Mouse (Mus musculus) hindlimb bud, embryonic 11.5 days (tissue): ENCODE results near the gene Pde8a.

Source experiments
- DNase-seq: peaks from one replicate; pipeline ENCODE4 v3.0.0-alpha.2; 2012; ENCODE audit warnings: low read depth, low spot score; ENCODE audit errors: extremely low spot score

The Pde8a gene

DNA sequence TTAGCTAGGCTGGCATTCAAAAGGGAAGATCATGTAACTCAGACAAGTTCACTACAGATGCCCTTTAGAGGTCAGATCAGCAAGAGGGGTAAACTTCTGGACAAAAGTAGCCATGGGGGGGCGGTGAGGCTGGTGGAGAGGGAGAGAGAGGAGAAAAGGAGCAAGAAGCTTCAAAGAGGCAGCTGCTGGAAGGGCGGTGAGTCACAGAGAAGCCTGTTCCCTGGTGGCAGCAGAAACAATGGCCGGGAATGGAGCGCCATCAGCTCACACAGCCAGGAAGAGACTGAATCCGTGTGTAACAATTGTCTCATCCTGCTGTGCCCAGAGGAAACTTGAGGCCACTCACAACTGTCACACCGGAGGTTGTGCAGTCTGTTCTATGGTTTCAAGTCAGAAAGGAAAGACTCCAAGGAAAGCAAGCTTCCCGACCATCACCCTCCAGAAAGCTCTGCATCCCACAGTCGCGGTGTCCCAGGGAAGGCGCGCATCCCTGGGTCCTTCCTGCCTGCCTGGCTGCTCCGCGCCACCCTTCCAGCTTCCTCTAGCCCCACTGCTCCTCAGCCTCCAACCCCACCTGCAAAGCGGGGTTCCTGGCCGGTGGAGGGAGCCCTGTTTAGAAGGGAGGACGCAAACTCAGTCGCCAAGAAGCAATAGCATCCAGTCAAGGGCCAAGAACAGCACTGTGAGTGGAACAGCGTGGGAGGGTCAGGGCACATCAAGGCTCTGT lies 122.5 kb downstream of the Pde8a start:
- no peak for DNase-seq

DNA sequence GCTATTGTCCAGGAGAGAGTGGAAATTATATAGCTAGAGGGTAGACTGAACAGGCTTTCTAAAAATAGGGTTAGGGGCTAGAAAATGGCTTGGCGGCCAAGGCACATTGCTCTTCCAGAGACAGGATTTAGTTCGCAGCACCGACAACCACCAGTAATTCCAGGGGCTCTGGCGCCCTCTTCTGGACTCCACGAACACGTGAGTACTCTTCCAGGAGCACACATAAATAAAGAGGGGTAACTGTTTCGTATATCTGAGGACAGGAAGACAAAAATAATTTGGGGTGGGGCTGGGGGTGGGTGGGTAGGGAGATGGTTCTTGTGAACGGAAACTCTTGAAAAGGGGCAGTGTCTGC lies 123.0 kb downstream of the Pde8a start:
- no peak for DNase-seq

GRCm38 (mm10) chr7:81337785-81338521 lies 124.6 kb downstream of the Pde8a start:
- DNase-seq = no peak

GRCm38 (mm10) chr7:81338522-81338873 lies 125.1 kb downstream of the Pde8a start:
- DNase-seq = no peak

DNA sequence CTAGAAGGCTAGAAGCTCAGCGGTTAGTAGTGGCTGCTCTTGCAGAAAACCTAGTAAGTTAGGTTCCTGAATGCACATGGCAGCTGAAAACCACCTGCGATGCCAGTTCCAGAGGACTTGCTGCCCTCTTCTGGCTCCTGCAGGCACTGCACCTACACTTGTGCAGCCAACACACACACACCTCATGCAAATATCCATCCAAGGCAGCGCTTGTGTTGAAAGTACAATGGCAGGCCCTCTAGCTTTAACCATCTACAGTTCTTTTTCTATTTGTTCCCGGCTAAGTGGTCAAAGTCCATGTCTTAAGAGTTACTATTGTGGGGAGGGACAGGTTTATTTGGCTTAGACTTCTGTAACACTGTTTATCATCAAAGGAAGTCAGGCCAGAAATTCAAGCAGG lies 126.4 kb downstream of the Pde8a start:
- DNase-seq = no peak

DNA sequence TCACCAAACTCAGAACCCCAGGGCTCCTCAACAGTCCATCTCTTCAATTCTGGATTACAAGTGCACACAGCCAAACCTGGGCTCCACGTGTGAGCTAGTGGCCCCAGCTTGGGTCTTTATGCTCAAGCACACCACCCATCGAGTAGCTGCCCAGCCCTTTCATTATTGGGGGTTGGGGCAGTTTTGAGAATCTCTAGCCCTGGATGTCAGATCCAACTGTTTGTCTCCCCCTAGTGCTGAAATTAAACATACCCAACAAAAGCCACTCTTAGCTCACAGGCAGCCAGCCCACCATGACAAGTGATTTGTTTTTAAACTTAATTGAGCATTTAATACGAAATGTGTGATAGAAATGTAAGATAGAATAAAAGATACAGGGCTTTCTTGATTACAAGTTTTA lies 128.2 kb downstream of the Pde8a start:
- DNase-seq = no peak

GRCm38 (mm10) chr7:81342356-81343094 lies 129.1 kb downstream of the Pde8a start:
- no peak for DNase-seq

GRCm38 (mm10) chr7:81343316-81343715 lies 129.9 kb downstream of the Pde8a start:
- DNase-seq = no peak

DNA sequence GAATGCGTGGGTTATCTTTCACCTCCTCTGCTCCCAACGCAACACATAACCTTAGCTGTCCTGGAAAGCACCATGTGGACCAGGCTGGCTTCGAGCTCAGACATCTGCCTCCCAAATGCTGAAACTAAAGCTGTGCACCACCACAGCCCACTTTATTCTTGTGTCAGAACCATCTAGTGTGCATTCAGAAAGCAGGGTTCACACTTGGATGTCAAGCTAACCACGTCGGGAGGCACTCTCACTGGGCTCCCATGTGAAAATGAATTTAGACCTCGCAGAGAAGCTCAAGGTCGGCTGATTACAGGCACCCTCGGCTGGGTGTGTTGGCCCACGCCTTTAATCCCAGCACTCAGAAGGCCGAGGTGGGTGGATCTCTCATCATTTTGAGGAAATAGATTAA lies 130.4 kb downstream of the Pde8a start:
- DNase-seq = no peak

GRCm38 (mm10) chr7:81344544-81345446 lies 131.4 kb downstream of the Pde8a start, which contains the start of gene Rps17:
Rps17 (minus strand) TSS chr7:81345254.
- peak; percentile 79 for DNase-seq

- DNase-seq = no peak
Measured at GRCm38 (mm10) chr7:81345447-81346170, 132.2 kb downstream of the Pde8a start.

- DNase-seq = no peak
Measured at GRCm38 (mm10) chr7:81348206-81348605, 134.8 kb downstream of the Pde8a start.

- no peak for DNase-seq
Measured at GRCm38 (mm10) chr7:81351826-81352225, 138.4 kb downstream of the Pde8a start.

DNA sequence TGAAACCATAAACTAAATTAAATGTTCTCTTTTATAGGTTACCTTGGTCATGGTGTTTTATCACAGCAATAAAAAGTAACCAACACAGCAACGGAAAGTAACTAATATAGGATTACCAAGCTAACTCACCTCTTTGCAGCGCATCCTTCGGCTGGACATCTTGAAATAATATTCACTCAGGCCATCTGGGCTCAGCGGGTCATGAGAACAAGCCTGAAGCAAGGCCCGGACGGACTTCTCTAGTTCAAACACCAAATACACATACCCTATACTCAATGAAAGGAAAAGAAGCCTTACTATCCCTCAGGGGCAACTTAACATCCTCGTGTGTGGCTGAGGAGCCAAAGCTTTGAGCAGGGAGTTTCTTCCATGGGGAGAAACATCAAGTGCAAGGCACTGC lies 142.3 kb downstream of the Pde8a start:
- DNase-seq = no peak

DNA sequence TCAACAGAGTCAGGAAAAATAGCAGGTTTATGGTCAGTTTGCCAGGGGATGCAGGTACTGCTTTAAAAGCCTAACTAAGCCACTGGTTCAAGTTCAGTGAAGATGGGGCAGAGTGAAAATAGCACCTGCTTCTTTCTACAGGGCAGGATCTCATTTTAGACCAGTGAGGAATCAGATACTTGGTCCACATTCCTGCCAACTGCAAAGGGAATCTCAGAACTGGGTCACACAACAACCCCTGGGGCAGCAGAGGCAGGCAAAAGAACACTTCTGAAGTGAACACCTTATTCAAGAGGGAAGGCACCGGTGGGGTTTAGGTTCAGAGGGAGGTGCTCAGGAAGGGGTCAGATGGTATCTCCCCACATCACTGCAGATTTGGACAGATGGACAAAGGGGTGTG lies 143.0 kb downstream of the Pde8a start:
- no peak for DNase-seq

GRCm38 (mm10) chr7:81356975-81357374 lies 143.6 kb downstream of the Pde8a start:
- DNase-seq = no peak

DNA sequence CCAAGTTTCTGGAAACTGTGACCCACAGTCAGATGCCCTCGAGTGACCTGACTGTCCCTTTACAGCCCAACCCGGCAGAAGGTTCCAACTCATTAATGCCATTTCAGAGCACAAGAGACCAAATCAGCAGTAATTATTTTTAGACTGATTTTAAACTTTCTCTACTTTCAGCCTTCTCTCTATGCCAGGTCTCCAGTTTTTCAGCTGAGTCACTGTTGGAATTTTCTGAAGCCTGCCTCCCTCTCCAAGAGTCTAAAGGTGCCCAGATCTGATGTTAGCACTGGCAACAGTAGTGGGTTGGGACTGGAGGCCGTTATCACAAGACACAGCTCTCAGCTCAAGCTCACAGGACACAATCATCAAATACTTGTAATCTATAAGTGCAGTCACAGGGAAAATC lies 154.6 kb downstream of the Pde8a start:
- DNase-seq = no peak

GRCm38 (mm10) chr7:81369724-81370123 lies 156.3 kb downstream of the Pde8a start:
- DNase-seq = no peak

- no peak for DNase-seq
Measured at GRCm38 (mm10) chr7:81371811-81372210, 158.4 kb downstream of the Pde8a start.

DNA sequence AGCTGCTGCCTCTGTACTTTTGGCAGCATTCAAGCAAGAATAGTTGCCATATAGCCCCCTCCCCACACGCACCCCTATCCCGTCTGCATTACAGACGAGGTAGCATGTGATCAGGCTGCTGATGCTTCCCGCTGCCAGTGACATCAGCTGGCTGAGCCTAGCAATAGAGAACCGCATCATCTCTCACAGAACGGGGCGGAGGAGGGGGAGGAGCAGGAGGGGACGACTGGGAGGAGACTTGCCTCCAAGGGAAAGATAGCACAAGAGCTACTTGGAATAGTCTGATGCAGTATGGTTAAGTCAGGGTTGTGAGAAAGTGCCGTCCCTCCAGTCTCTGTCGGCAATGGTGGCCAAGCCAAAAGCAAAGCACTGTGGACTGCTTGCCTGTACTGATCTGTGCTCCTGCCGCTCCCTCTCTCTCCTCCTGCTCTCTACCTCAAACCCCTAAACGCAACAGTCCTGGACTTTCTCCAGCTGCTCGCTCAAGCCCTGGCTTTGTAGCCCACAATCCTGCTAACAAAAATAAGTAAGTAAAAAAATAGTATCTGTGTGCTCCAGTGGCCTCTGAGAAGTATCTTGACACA lies 159.0 kb downstream of the Pde8a start:
- DNase-seq = no peak
